Mouse (Mus musculus) testis, adult 2 months (tissue): ENCODE measurements at regions not wholly inside any gene's neighbourhood (a gene's known extent, or its start where the extent isn't known, plus 50 kb on each side); places are given as distances from the start of the nearest gene placed in this dataset.

Experiments used
- CTCF ChIP-seq: fragments of 200-500 bp; IDR thresholded peaks from 2 replicates; pipeline ENCODE4 v1.5.1; 2012; ENCODE audit warnings: low read depth, mild to moderate bottlenecking, inconsistent platforms, low read length, moderate library complexity; ENCODE audit not compliant: control insufficient read depth, insufficient read depth, insufficient replicate concordance
- POLR2A ChIP-seq: fragments of 200-500 bp; IDR thresholded peaks from 2 replicates; pipeline ENCODE4 v1.6.1; 2012; ENCODE audit warnings: low read depth, mild to moderate bottlenecking, inconsistent platforms, low read length, moderate library complexity; ENCODE audit not compliant: control insufficient read depth

DNA sequence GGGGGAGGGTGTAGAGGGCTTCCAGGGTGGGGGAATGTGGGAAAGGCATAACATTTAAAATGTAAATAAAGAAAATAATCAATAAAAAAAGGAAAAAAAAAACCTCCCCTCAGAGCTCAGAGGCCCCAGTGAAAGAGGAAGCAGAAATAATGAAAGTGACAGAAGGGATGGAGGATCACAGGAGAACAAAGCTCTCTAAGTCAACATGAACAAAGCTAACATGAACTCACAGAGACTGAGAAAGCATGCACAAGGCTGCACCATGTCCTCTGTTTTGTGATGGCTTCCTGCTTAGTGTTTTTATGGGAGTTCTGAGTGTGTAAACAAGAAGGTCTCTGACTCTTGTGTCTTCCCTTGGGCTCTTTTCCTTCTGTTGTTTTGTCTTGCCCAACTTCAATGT, 136.6 kb upstream of the Veph1 start:
- no peak for TF ChIP-seq POLR2A
- no peak for TF ChIP-seq CTCF
